Mouse (Mus musculus) limb, embryonic 11.5 days (tissue): ENCODE data around the gene Commd1. TPM values are rescaled to one million over a fixed set of nuclear protein-coding genes. Genes with fewer than 3 reads are reported as not detected.

Experiments used
- ATAC-seq: fragments of 200-750 bp; cut with Nextera tagmentation; 2 replicates; pipeline ENCODE4 v1.8.0; 2017; ENCODE audit warnings: low read depth; ENCODE audit not compliant: insufficient number of reproducible peaks, low FRiP score, low TSS enrichment
- DNase-seq: peaks from one replicate; pipeline ENCODE4 v3.0.0-alpha.2; 2015; ENCODE audit warnings: low spot score
- H3K27ac ChIP-seq: fragments of 300-500 bp; sonication (generic); replicated peaks from 2 replicates; pipeline ENCODE4 v1.5.1; 2014; ENCODE audit warnings: low read depth, mild to moderate bottlenecking, low read length
- H3K27me3 ChIP-seq: fragments of 300-500 bp; sonication (generic); 2 replicates; pipeline ENCODE4 v1.6.1; 2014; ENCODE audit warnings: mild to moderate bottlenecking, low read length, mixed read lengths; ENCODE audit not compliant: control insufficient read depth, insufficient read depth
- H3K36me3 ChIP-seq: fragments of 300-500 bp; sonication (generic); 2 replicates; pipeline ENCODE4 v1.6.1; 2014; ENCODE audit warnings: mild to moderate bottlenecking, low read length, moderate library complexity, mixed read lengths; ENCODE audit not compliant: control insufficient read depth, insufficient read depth
- H3K4me1 ChIP-seq: fragments of 300-500 bp; sonication (generic); 2 replicates; pipeline ENCODE4 v1.6.1; 2014; ENCODE audit warnings: low read length, mixed read lengths; ENCODE audit not compliant: control insufficient read depth, insufficient read depth
- H3K4me2 ChIP-seq: fragments of 300-500 bp; sonication (generic); 2 replicates; pipeline ENCODE4 v1.6.1; 2014; ENCODE audit warnings: low read depth, mild to moderate bottlenecking, moderate library complexity; ENCODE audit not compliant: severe bottlenecking
- H3K4me3 ChIP-seq: fragments of 300-500 bp; sonication (generic); 2 replicates; pipeline ENCODE4 v1.5.1; 2014; ENCODE audit warnings: low read depth, low read length
- H3K9ac ChIP-seq: fragments of 300-500 bp; sonication (generic); 2 replicates; pipeline ENCODE4 v1.6.1; 2014; ENCODE audit warnings: mild to moderate bottlenecking, low read length
- H3K9me3 ChIP-seq: fragments of 300-500 bp; sonication (generic); 2 replicates; pipeline ENCODE4 v1.6.1; 2016; ENCODE audit warnings: low read length; ENCODE audit not compliant: control insufficient read depth
- WGBS: fragments of 180-500 bp; shearing (Covaris S2); extraction: QIAGEN DNeasy Blood & Tissue Kit; methylation state at CpG from one replicate; pipeline ENCODE4 v1.1.7; 2014; 5-methylcytosine and 5-hydroxymethylcytosine counted together
- polyA plus RNA-seq: library from polyadenylated mRNA; unstranded; fragments of >200 nt; fragmentation: Nextera tagmentation; extraction: Ambion mirVana; gene quantifications from 2 replicates; pipeline ENCODE4 v1.2.1, GENCODE M21; 2014

Commd1 gene
- polyA plus RNA-seq, 1 experiment from 2014 or later = 417 TPM

DNA sequence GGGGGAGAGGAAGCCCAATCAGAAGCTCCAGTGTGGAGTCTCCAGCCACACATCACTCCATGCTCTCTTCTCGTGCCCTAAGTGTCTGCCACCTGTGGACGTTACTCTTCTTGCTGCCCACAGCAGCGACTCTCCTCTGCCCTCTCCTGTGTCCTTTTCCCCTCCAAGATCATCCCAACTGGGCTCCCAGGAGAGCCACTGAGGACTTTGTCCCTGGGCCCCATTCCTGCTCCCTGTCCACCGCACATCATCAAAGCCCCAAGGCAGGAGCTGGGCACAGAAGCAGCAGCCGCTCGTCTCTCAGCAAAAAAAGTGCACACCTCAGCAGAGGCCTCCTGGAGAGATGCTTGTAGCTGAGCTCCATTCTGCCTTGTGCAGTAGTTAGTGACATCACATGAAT lies 32.8 kb upstream of the Commd1 start:
- no peak overlapping the region for H3K4me2 ChIP-seq
- no peak for ATAC-seq
- H3K36me3 ChIP-seq = no peaks in the 10 kb centered on the region
- H3K27me3 ChIP-seq = no peaks in the 10 kb centered on the region
- H3K27ac ChIP-seq = no peak overlapping the region
- H3K4me3 ChIP-seq = no peak overlapping the region
- 73% methylated on average over 6 of the region's 6 CpGs for WGBS
- no peaks in the 10 kb centered on the region; the same call in 1 of the 2 replicates for H3K9me3 ChIP-seq
- H3K9ac ChIP-seq = no peak overlapping the region
- H3K4me1 ChIP-seq = no peaks in the 10 kb centered on the region
- DNase-seq = no peak

DNA sequence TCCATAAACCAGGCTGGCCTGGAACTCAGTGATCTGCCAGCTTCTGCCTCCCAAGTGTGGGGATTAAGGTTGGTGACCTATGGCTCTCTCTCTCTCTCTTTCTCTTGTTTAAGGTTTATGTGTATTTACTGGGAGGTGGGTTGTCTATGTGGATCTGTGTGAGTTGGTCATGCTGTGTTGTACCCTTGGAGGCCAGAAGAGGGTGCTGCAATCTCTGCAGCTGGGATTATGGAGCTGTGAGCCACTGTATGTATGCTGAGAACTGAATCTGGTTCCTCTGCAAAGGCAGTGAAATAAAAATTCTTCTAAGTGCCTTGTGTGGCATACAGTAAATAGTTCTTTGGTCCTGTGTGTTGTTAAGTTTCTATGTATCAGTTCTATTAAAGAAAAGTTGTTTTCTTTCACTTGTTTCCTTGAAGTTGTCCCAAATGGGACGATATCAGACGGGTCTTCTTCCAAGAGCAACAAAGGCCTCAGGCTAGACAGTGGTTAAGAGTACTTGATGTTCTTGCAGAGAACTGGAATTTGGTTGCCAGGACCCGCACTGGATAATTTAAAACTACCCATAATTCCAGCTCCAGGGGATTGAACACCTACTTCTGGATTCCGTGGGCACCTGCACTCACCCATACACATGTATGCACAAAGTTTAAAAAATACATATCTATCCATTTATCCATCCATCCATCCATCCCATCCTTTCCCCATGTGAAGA lies 31.6 kb upstream of the Commd1 start:
- WGBS = 93% methylated on average over 4 of the region's 4 CpGs
- no peak overlapping the region for H3K27ac ChIP-seq
- H3K4me3 ChIP-seq = no peak overlapping the region
- H3K4me2 ChIP-seq = no peak overlapping the region
- no peak for DNase-seq
- no peak overlapping the region for H3K9ac ChIP-seq
- no peak for ATAC-seq
- H3K36me3 ChIP-seq = no peaks in the 10 kb centered on the region
- H3K4me1 ChIP-seq = no peaks in the 10 kb centered on the region
- H3K27me3 ChIP-seq = no peaks in the 10 kb centered on the region
- H3K9me3 ChIP-seq = no peaks in the 10 kb centered on the region

DNA sequence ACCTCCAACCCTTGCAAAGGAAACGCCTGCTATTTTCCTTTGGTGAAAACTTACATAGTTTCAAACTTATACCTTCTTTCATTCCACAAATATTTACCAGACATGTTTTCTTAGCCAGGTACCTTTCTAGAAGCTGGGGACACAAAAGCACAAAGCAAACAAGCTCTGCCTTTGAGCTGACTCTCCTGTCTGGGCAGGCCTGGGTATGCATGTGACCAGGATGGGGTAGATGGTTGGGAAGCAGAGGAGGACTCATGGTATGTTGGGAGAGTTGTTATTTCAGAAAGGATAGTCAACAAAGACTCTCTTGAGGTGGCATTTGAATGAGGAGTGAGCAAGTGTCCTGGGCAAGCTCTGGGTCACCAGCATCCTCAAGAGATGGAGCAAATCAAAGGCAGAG lies 30.9 kb upstream of the Commd1 start:
- ATAC-seq = no peak
- H3K4me1 ChIP-seq = no peaks in the 10 kb centered on the region
- DNase-seq = no peak
- no peak overlapping the region for H3K27ac ChIP-seq
- H3K4me3 ChIP-seq = no peak overlapping the region
- no peak overlapping the region for H3K4me2 ChIP-seq
- no peaks in the 10 kb centered on the region for H3K9me3 ChIP-seq
- no peaks in the 10 kb centered on the region for H3K27me3 ChIP-seq
- H3K36me3 ChIP-seq = no peaks in the 10 kb centered on the region
- WGBS = 63% methylated on average over 1 of the region's 1 CpGs
- H3K9ac ChIP-seq = no peak overlapping the region

DNA sequence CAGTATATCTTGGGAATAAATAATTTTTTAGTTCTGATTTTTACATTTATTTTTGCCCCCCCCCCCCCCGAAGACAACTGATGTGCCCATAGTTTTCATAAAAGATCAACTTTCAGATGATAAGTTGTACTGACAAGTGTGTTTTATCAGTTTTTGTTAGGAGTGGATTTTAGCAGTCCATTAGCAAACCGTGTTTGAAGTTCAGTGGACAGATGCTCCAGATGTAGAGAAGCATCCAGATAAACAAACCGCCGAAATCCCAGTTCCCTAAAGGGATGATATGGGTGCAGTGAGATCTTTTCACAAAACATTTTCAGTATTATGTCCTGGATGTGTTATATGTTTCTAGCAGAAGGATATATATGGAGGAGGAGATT lies 26.6 kb upstream of the Commd1 start:
- DNase-seq (no peak), ATAC-seq (no peak)
- 40% methylated on average over 4 of the region's 4 CpGs for WGBS
- Histone ChIP-seq H3K9ac (no peak overlapping the region), H3K27ac (no peak overlapping the region), H3K4me3 (peak overlapping the region; percentile 54), H3K36me3 (0 out of 2 replicates have a peak, but pooled peaks cover 2% of the 10 kb centered on the region), H3K4me2 (peak overlapping the region; percentile 82), H3K9me3 (no peaks in the 10 kb centered on the region), H3K4me1 (no peaks in the 10 kb centered on the region), H3K27me3 (no peaks in the 10 kb centered on the region)

DNA sequence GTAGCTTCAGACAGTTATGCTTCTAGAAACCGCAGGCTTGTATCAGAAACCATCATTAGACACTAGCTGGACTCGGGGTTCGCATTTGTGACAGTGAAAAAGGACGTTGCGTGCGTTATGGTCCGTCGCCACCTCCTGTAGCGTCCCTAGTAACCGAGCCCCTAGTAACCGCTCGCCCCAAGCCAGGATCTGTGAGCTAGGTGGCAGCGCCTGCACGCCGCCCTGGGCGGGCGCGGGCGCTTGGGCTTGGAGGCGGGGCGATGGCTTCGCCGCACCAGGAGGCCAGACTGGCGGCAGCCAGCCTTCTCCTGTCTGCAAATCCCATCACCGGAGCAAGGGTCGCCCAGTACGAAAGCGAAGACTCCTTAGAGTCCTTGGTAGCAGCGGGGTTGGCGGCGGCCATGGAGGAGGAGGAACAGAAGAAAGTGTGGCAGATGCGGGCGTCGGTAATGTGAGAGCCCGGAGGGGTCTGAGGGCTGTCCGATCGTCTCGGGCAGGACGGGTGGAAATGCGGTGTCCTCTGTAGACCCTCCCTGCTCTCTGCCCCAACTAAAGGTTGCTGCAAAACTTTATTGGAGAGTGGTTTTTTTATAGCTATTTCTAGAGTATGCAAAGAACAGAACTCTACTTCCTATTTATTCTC lies 26.1 kb upstream of the Commd1 start:
- Histone ChIP-seq H3K9me3 (no peaks in the 10 kb centered on the region), H3K4me2 (peak overlapping the region; percentile 82), H3K9ac (peak overlapping the region; percentile 72), H3K36me3 (peaks cover 4% of the 10 kb centered on the region; the same call in 1 of the 2 replicates), H3K27ac (peak overlapping the region; percentile 47; the same call in 1 of the 2 replicates), H3K27me3 (no peaks in the 10 kb centered on the region), H3K4me3 (peak overlapping the region; percentile 54), H3K4me1 (no peaks in the 10 kb centered on the region)
- DNase-seq (peak; percentile 83), ATAC-seq (peak; percentile 91)
- WGBS = under 1% methylated on average over 40 of the region's 40 CpGs

DNA sequence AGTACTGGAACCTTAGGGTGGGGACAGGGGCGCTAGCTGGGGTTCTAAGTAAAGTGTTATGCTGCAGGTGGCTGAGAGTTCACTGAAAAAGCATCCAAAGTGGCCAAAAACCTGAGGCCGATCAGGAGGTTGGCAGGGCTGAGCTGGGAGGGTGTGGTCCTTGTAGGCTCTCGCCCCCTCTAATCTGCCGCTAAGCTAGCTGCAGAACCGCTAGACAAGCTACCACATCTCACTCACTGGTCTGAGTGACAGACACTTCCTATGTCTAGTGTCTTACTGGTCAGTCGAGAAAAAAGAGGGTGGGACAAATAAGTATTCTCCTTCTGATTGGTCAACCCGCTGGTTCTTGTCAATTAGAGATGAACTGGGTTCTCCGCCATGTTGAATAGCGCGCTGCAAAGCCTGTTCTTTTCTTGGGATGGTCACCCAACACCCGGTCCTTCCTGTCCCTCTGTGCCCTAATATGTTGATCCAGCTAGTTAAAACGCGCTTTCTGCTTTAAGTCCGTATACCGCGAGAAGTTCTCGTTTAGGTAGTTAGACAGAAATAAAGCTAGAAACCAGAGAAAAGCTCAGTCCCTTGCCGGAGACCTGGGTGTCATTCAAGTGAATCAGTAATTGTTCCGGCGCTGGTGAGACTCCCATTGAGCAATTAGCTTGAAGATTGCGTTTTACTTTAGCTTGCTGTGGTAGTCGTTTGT lies 25.4 kb upstream of the Commd1 start, which contains the start of gene Fam161a:
Fam161a (plus strand) TSS at position 51 of the 700 bp plus-strand sequence.
- Histone ChIP-seq H3K36me3 (peaks cover 4% of the 10 kb centered on the region; the same call in 1 of the 2 replicates), H3K27ac (peak within 1 kb of the TSS; percentile 47; the same call in 1 of the 2 replicates), H3K4me1 (no peaks in the 10 kb centered on the region), H3K9ac (peak within 1 kb of the TSS; percentile 72), H3K9me3 (no peaks in the 10 kb centered on the region), H3K27me3 (no peaks in the 10 kb centered on the region), H3K4me3 (peak within 1 kb of the TSS; percentile 54), H3K4me2 (peak within 1 kb of the TSS; percentile 82)
- DNase-seq (peak; percentile 70), ATAC-seq (peak; percentile 87)
- WGBS = under 1% methylated on average over 22 of the region's 22 CpGs

DNA sequence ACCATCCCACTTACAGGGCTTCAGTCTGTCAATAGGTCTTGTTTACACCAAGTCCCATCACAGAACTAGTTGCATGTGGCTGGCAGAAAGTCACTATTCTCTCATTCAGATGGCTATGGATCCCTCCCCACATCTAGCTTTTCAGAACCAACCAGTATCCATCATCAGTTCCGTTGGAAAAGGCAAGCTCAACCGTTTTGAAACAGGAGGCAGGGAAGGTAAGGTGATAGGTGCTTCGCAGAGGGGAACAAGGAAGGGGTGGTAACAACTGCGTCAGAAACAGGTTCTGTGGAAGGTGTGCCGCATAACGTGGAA lies 24.9 kb upstream of the Commd1 start:
- H3K4me3 ChIP-seq = peak overlapping the region; percentile 54
- no peak overlapping the region for H3K9ac ChIP-seq
- H3K4me1 ChIP-seq = no peaks in the 10 kb centered on the region
- ATAC-seq = no peak; the same call in 1 of the 2 replicates
- no peaks in the 10 kb centered on the region for H3K9me3 ChIP-seq
- H3K27ac ChIP-seq = peak overlapping the region; percentile 40; the same call in 1 of the 2 replicates
- DNase-seq = no peak
- no peaks in the 10 kb centered on the region for H3K27me3 ChIP-seq
- H3K4me2 ChIP-seq = peak overlapping the region; percentile 82
- H3K36me3 ChIP-seq = peaks cover 4% of the 10 kb centered on the region; the same call in 1 of the 2 replicates
- 4% methylated on average over 6 of the region's 6 CpGs for WGBS

DNA sequence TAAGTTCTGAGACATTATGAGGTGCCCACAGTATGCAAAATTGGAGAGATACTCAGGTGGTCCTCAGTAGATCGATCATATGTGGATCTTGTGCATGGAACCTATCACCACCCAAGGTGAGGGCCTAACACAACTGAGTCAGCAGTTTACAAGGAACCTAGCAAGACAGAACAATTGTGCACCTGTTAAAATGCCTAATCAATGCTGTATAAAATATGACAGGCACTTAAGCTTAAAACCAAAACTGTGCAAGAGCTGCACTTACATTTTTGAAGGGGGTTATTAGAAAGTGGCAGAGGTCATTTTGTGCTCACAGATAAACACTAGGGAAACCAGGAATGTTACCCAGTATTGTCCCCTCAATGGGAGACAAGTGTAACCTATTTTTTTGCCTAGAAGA lies 23.1 kb upstream of the Commd1 start:
- DNase-seq (no peak), ATAC-seq (no peak)
- H3K36me3 ChIP-seq = peaks cover 10% of the 10 kb centered on the region; the same call in 1 of the 2 replicates
- H3K27ac ChIP-seq = no peak overlapping the region
- no peak overlapping the region for H3K4me2 ChIP-seq
- no peaks in the 10 kb centered on the region for H3K4me1 ChIP-seq
- H3K9me3 ChIP-seq = no peaks in the 10 kb centered on the region
- no peak overlapping the region for H3K4me3 ChIP-seq
- 94% methylated on average over 1 of the region's 1 CpGs for WGBS
- no peak overlapping the region for H3K9ac ChIP-seq
- no peaks in the 10 kb centered on the region for H3K27me3 ChIP-seq
